Mouse (Mus musculus) kidney, adult 2 months (tissue): Measurements from ENCODE around the gene Tssk6. TPM values are rescaled to one million over a fixed set of nuclear protein-coding genes. Genes with fewer than 3 reads are reported as not detected.
A peak's percentile ranks its signal among the peaks of the same experiment; 100 is the strongest.

Experiments
- DNase-seq: peaks from one replicate; pipeline ENCODE4 v3.0.0; 2021
- H3K27ac ChIP-seq: fragments of 200-500 bp; 2 replicates; pipeline ENCODE4 v1.5.1; 2012; ENCODE audit warnings: low read depth, low read length, control low read depth, inconsistent platforms; ENCODE audit not compliant: insufficient read depth
- H3K27me3 ChIP-seq: fragments of 200-500 bp; replicated peaks from 2 replicates; pipeline ENCODE4 v1.6.1; 2012; ENCODE audit warnings: mild to moderate bottlenecking, moderate library complexity, low read length, inconsistent platforms; ENCODE audit not compliant: control insufficient read depth, insufficient read depth
- H3K36me3 ChIP-seq: fragments of 200-500 bp; 2 replicates; pipeline ENCODE4 v1.6.1; 2012; ENCODE audit warnings: mild to moderate bottlenecking, moderate library complexity, low read length, inconsistent platforms; ENCODE audit not compliant: control insufficient read depth, insufficient read depth
- H3K4me1 ChIP-seq: fragments of 200-500 bp; 2 replicates; pipeline ENCODE4 v1.6.1; 2011; ENCODE audit warnings: low read length; ENCODE audit not compliant: control insufficient read depth, insufficient read depth
- H3K4me3 ChIP-seq: fragments of 200-500 bp; 2 replicates; pipeline ENCODE4 v1.5.1; 2011; ENCODE audit warnings: mild to moderate bottlenecking, low read depth, low read length, control low read depth; ENCODE audit not compliant: insufficient read depth
- CTCF ChIP-seq: fragments of 200-500 bp; conservative IDR thresholded peaks from 2 replicates; pipeline ENCODE4 v1.5.1; 2011; ENCODE audit warnings: low read depth, mild to moderate bottlenecking, control low read depth, low read length, moderate library complexity, mixed read lengths; ENCODE audit not compliant: insufficient read depth, insufficient read length
- POLR2A ChIP-seq: fragments of 200-500 bp; IDR thresholded peaks from one replicate; pipeline ENCODE4 v1.6.1; 2011; ENCODE audit warnings: low read depth, low read length, control low read depth
- WGBS: fragments of 180-500 bp; shearing (Covaris S2); methylation state at CpG from one replicate; pipeline ENCODE4 v1.1.7; 2018; 5-methylcytosine and 5-hydroxymethylcytosine counted together
- polyA plus RNA-seq: library from polyadenylated mRNA; depleted of rRNA; stranded (reverse); fragments of >200 nt; gene quantifications from 2 replicates; pipeline ENCODE4 v1.2.3, GENCODE M21; 2012

Gene Tssk6
- polyA plus RNA-seq, 1 experiment, result 1.3 TPM

DNA sequence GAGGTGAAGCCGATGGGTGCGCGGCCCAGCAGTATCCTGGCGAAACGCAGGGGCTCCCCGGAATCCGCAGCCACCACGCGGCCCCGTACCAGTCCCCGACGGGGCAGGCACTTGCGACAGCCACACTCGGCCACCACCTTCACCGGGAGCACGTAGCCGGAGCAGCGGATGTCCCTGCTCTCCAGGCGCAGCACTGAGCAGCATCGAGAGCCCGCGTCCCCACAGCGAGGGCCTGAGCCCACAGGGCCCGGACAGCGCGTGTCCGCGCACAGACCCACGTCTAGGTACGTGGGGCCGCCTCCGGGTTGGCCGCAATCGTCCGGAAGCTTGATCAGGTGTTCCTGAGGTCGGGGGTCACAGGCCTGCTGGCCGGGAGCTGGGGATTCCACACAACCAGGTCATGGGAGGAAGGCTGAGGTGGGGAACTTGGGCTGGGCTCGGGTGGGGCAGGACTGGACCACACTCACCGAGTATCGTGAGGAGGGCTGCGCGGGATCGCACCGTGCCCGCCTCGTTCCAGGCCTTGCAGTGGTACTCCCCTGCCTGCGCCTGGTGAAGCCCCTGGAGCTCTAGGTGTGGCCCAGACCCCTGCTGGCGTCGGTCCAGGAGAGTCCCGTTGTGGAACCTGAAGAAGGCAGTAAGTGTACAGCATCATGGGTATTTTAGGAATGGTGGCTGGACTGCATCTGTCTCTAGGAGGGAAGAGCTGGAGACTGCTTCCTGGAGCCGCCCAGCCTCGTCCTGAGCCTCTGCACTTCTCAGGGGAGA, 19.0 kb upstream of the Tssk6 start:
- Histone ChIP-seq H3K27me3 (0 out of 2 replicates have a peak, but pooled peaks cover 3% of the 10 kb centered on the region), H3K4me3 (no peak overlapping the region), H3K4me1 (no peaks in the 10 kb centered on the region), H3K27ac (no peak overlapping the region), H3K36me3 (no peaks in the 10 kb centered on the region)
- WGBS, result 13% methylated on average over 52 of the region's 52 CpGs
- DNase-seq, result no peak
- no peak for TF ChIP-seq POLR2A
- TF ChIP-seq CTCF, result no peak

DNA sequence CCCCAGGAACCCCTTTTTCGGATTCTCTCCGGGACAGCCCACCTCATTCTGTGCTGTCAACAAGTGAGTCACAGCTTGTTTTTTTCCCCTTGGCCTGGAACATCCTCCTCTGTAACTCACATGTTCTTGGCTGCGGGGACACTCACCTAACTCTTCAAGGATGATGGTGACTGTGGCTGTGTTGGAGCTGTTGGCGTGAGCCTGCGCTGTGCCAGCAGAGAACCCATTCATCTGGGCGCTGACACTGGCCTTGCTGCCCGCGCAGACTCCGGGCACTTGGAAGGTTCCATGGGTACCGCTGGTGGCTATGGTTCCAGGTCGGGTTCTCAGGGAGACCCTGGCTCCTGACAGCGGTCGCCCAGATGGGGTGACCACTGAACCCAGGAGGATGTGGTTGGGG, 17.8 kb upstream of the Tssk6 start:
- Histone ChIP-seq H3K27me3 (0 out of 2 replicates have a peak, but pooled peaks cover 3% of the 10 kb centered on the region), H3K4me3 (no peak overlapping the region), H3K36me3 (no peaks in the 10 kb centered on the region), H3K4me1 (0 out of 2 replicates have a peak, but pooled peaks cover 2% of the 10 kb centered on the region), H3K27ac (no peak overlapping the region)
- 57% methylated on average over 13 of the region's 13 CpGs for WGBS
- TF ChIP-seq POLR2A, result no peak
- TF ChIP-seq CTCF, result no peak
- DNase-seq, result no peak

DNA sequence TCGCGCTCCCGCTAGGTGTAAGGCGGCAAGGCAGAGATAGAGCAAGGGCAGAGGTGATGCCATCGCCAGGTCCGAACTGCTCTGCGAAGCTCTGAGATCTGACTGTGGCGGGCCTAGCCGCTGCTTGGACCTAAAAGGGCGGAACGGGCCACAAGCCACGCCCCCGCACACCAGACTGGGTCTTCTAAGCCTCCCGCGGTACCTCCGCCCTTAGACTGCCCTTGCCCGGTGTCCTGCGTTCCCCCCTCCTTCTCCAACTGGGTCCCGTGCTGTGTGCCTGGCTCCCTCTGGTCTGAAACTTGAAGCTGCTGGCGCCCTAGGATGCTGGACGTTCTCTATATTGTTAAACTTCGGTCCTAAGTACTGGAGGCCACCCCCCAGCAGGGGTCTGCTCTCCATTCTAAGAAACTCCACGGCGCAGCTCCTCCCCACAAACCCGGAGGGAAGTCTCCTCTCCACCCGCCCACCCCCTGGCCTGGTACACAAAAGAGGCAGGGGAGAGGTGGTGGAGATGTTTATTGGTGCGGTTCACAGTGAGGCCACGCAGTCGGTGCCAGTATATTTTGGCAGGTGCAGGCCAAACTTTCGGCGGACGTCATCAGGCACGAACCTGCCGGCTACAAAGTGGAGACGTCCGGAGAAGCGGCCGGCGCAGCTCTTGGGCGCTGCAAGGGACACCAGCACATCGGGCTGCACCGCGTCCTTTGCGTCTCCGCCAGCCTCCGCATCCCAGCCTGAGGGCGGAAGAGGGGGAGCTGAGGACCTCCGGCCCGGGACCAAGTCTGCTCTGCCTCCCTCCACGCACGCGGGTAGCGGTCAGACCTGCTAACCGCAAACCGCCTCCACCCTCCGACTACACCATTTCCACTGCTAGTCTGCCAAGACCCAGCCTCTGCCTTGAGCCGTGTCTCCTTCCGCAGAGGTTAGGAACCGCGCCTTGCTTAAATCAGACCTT, 14.4 kb upstream of the Tssk6 start, which contains the start of gene Cilp2:
Cilp2 (minus strand) TSS at position 399 of the 955 bp plus-strand sequence.
- TF ChIP-seq CTCF (no peak), POLR2A (no peak)
- H3K27me3 ChIP-seq, result 0 out of 2 replicates have a peak, but pooled peaks cover 2% of the 10 kb centered on the region
- H3K27ac ChIP-seq, result no peak within 1 kb of the TSS
- peak; percentile 54 for DNase-seq
- 0 out of 2 replicates have a peak, but pooled peaks cover 2% of the 10 kb centered on the region for H3K4me1 ChIP-seq
- H3K4me3 ChIP-seq, result peak within 1 kb of the TSS; percentile 19
- 2% methylated on average over 58 of the region's 60 CpGs for WGBS
- no peaks in the 10 kb centered on the region for H3K36me3 ChIP-seq

DNA sequence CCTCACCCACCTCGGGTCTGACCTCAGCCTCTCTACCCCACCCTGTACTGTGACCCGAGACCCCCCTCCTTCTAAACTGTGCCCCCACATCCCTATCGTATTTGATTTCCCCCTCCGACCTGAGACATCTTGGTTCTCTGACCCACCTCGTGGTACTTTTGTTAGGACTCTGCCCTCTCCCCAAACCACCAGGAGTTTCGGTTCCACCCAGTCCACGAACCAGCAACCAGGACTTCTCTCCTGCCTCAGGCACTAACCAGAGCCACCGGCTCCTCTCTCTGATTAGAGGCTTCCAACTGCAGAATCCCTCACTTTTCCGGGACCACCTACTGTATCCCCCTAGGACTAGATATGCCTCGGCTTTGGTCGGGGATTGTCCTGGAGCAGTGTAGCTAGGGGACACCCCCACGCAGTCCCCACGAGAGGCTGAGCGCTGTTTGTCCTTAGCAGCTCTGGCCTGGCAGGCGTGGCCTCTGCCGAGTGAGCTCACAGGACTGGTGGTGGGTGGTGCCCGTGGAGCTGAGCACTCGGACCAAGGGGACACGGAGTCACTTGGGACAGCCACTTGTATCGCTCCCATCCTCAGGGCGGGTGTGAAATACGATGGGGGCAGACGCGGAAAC, 13.6 kb upstream of the Tssk6 start:
- no peaks in the 10 kb centered on the region for H3K27me3 ChIP-seq
- no peak for TF ChIP-seq POLR2A
- TF ChIP-seq CTCF, result no peak
- 3% methylated on average over 24 of the region's 24 CpGs for WGBS

DNA sequence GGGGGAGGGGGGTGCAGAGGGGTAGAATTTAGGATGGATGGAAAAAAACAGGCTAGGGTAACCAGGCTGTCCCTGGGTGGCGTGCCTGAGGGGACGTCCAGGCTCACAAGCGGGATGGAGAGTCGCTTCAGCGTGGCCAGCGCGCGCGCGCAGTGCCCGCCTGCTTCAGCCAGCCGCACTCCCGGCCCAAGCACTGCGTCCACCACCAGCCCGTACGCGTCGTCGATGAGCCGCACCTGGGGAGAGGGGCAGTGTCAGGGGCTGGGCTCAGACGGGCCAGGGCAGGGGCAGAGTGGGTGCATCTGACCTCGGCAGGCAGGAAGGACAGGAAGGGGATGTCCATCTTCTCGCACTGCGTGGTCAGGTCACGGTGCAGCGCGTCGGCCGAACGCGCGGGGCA, 13.1 kb upstream of the Tssk6 start:
- TF ChIP-seq POLR2A, result no peak
- TF ChIP-seq CTCF, result no peak
- H3K27me3 ChIP-seq, result no peaks in the 10 kb centered on the region
- 2% methylated on average over 32 of the region's 32 CpGs for WGBS

More for the DNA sequence above, 13.6 kb upstream of the Tssk6 start:
- Histone ChIP-seq H3K4me1 (0 out of 2 replicates have a peak, but pooled peaks cover 2% of the 10 kb centered on the region), H3K36me3 (no peaks in the 10 kb centered on the region), H3K27ac (no peak overlapping the region), H3K4me3 (peak overlapping the region; percentile 11; the same call in 1 of the 2 replicates)
- no peak for DNase-seq

DNA sequence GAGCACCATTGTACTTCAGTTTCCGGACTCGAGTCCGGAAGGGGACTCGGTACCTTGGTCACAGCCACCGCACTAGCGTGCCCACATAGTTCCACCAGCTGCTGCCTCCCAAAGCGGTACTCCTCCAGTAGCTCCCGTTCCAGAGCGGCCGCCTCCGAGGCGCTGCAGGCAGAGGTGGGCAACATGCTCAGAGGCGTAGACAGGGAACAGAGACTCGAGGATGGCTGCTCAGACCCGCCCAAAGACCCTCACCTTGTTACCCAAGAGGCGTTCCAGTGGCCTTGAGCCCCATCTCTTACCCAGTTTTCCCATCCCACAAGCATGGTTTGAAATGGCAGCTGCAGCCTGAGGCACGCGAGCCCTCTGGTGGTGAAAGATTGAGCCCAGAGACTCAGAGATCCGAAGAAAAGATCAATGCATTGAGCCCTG, 11.2 kb upstream of the Tssk6 start:
- DNase-seq, result no peak
- no peak overlapping the region for H3K27ac ChIP-seq
- WGBS, result 43% methylated on average over 19 of the region's 19 CpGs
- no peaks in the 10 kb centered on the region for H3K36me3 ChIP-seq
- no peak overlapping the region for H3K4me3 ChIP-seq
- no peaks in the 10 kb centered on the region for H3K27me3 ChIP-seq
- peak; percentile 56 for TF ChIP-seq CTCF
- TF ChIP-seq POLR2A, result no peak
- 0 out of 2 replicates have a peak, but pooled peaks cover 2% of the 10 kb centered on the region for H3K4me1 ChIP-seq

More for the DNA sequence above, 13.1 kb upstream of the Tssk6 start:
- DNase-seq, result no peak
- no peaks in the 10 kb centered on the region for H3K36me3 ChIP-seq
- H3K27ac ChIP-seq, result no peak overlapping the region
- H3K4me3 ChIP-seq, result no peak overlapping the region; the same call in 1 of the 2 replicates
- 0 out of 2 replicates have a peak, but pooled peaks cover 2% of the 10 kb centered on the region for H3K4me1 ChIP-seq
